Mouse (Mus musculus): Measurements from ENCODE around the gene D10Jhu81e. TPM values are rescaled to one million over a fixed set of nuclear protein-coding genes. Genes with fewer than 3 reads are reported as not detected.
"Not testable (repeated sequence)": the region's sequence is repeated elsewhere in the genome, so short reads cannot be mapped to it uniquely, and the experiment has no call there.

The D10Jhu81e gene
- 88.8 TPM for polyA plus RNA-seq (2021)

DNA sequence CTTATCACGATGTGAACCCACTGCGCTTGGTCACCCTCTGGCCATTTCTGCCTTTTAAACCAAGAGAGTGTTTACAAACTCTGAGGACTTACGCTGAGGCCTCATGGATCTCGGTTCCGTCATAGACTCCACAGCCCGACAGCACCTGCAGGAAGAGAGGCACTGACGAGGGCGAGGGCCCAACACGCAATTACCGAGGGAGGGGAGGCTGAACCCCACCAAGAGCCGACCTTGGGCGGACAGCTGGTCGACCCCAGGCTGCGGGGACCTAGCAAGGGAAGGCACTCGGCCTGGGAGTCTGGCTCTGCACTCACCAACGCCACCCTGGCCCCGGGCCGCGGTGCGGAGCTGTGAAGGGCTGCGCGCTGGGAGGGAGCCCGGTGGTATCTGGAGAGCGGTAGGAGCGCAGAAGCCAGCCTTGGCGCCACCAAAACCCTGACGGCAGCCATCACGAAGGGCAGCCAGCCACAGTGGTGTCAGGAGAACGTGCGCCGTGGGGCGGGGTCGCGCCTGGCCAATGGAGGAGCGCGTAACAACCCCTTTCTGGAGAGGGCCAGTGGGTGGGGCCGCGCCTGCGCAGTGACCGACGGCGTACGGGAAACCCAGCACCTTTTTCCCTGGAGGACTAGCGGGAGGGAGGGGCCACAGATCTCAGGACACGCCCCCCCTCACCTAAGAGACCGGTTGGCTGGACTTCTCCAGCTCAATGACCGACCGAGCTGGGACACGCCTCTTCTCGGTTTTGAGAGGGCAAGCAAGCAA, at the start of gene D10Jhu81e:
Gene D10Jhu81e (minus strand): TSS at position 502 of the 762 bp plus-strand sequence.
- TF ChIP-seq CTCF (IDR thresholded peaks at IDR 0.05): no peak
- DNase-seq (ENCODE audit: low read depth, low spot score): peak; percentile 66
- ATAC-seq: peak; percentile 82
- CTCF ChIA-PET: interaction anchor here (1.1 kb wide), 1 partner anchor 9 kb away, joined by 3 read pairs; no protein-coding TSS in a partner anchor
- H3K27me3 ChIP-seq: no peaks in the 10 kb centered on the region
- in situ Hi-C loops (cut with MboI; ENCODE audit: low pct_unique_long_range_greater_than_20kb): no loop called here
- POLR2A ChIA-PET: interaction anchor here (0.8 kb wide), 1 partner anchor 13 kb away, joined by 3 read pairs; no protein-coding TSS in a partner anchor

DNA sequence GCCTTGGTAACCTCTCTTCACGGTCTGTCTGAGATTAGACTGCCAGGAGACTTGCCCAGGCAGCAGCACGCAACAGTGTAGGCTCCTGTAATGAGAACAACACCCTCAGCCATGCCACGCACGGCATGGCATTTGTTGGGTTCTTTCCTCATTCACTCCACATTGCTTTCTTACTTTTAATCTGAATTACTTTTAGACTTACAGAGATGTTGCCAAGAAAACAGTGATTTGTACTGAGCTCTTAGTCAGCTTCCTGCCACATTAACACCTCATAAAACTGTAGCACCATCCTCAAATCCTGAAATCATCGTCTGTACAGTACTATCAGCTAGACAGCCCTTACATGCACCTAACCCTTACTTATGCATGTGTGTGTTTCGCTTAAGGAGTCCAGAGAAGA, 49.0 kb upstream of the D10Jhu81e start:
- POLR2A ChIA-PET: interaction anchor here (0.7 kb wide), 1 partner anchor 26 kb away, joined by 3 read pairs; the partner anchor contains the start of gene Trappc10
- in situ Hi-C loops (cut with MboI; ENCODE audit: low pct_unique_long_range_greater_than_20kb): no loop called here
- H3K27me3 ChIP-seq: no peaks in the 10 kb centered on the region
- TF ChIP-seq CTCF (IDR thresholded peaks at IDR 0.05): no peak
- DNase-seq (ENCODE audit: low read depth, low spot score) (peak; percentile 31), ATAC-seq (peak; percentile 24)
- CTCF ChIA-PET: interaction anchor here (0.9 to 2.0 kb wide), 2 partner anchors 10 to 174 kb away, joined by 3 to 6 read pairs; no protein-coding TSS in a partner anchor

DNA sequence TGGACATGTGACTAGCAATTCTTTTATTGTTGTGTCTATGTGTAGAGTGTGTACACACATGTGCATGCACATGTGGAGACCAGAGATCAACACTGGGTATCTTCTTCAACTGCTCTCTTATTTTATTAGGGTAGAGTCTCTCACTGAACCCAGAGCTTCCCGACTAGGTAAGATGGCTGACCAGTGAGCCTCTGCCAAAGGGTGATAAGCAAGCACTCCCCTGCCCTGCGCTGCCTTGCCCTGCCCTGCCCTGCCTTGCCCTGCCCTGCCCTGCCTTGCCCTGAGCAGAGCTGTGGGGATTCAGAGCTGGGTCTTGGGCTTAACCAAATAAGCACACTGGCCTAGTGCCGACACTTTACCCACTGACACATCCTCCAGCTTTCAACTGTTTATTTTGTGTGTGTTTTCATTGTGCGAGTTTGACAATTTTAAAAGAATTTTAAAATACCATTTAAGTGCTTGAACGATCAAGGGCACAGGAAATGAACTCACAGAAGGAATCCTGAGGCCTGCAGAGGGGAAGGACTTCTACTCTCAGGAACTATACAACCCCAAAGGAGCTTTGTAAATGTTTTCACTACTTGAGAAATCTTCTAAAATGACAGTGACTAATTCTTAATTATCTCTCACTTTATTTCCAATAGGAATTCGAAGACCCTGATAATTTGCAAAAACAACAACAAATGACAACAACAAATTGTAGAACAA, 46.9 kb upstream of the D10Jhu81e start:
- DNase-seq (ENCODE audit: low read depth, low spot score) (no peak), ATAC-seq (no peak)
- POLR2A ChIA-PET: interaction anchor here (1.2 kb wide), 2 partner anchors 9 to 13 kb away, joined by 4 to 5 read pairs; no protein-coding TSS in a partner anchor
- H3K27me3 ChIP-seq: no peaks in the 10 kb centered on the region
- no peak for TF ChIP-seq CTCF (IDR thresholded peaks at IDR 0.05)
- CTCF ChIA-PET: interaction anchor here (1.3 kb wide), 1 partner anchor 12 kb away, joined by 3 read pairs; no protein-coding TSS in a partner anchor
- in situ Hi-C loops (cut with MboI; ENCODE audit: low pct_unique_long_range_greater_than_20kb): no loop called here

DNA sequence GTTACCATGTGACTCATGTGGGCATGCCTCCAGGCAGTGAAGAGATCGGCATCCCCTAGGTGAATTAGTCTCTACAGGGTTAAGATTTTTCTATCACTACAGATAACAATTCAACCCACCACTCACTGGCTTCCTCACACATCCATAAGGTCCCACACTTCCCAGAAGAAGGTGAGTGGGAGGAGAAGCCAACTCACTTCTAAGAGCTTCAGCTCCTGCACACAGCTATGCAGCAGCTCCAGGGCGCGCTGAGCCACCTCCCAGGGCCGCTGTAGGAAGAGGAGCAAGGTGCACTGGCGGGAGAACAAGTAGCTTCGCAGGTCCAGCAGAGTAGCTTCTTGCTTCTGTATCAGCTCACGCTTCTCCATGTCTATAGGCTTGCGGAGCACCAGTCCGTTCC, 44.8 kb upstream of the D10Jhu81e start:
- in situ Hi-C loops (cut with MboI; ENCODE audit: low pct_unique_long_range_greater_than_20kb): no loop called here
- TF ChIP-seq CTCF (IDR thresholded peaks at IDR 0.05): no peak
- no peak for DNase-seq (ENCODE audit: low read depth, low spot score)
- ChIA-PET POLR2A (interaction anchor here (0.7 to 1.3 kb wide), 2 partner anchors 11 to 14 kb away, joined by 3 to 4 read pairs; no protein-coding TSS in a partner anchor), CTCF (interaction anchor here (1.3 kb wide), 1 partner anchor 9 kb away, joined by 3 read pairs; no protein-coding TSS in a partner anchor)
- no peak for ATAC-seq
- no peaks in the 10 kb centered on the region for H3K27me3 ChIP-seq

DNA sequence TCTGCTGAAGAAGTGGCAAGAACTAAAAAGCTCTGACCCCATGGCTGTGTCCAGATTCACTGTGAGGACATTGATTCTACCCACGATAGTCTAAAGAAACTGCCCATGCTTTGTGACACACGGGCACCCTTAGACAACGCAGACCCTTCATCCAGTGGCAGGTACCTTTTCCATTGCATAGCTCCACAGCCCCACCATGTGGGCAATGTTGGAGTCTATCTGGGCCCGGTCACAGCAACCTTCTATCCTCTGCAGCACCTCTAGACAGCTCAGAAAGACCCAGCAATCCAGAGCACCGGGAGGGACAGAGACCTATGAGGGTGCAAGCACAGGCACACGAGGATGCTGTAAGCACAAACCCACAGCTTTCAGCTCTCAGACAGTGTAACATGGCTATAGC, 41.7 kb upstream of the D10Jhu81e start:
- no peak for DNase-seq (ENCODE audit: low read depth, low spot score)
- no peak for TF ChIP-seq CTCF (IDR thresholded peaks at IDR 0.05)
- ChIA-PET CTCF (interaction anchor here (0.8 to 1.8 kb wide), 6 partner anchors 12 to 44 kb away, joined by 3 to 5 read pairs (median 4); partner anchors contain the start of gene Pwp2), POLR2A (no interaction called here)
- no peak for ATAC-seq
- in situ Hi-C loops (cut with MboI; ENCODE audit: low pct_unique_long_range_greater_than_20kb): no loop called here
- no peaks in the 10 kb centered on the region for H3K27me3 ChIP-seq

DNA sequence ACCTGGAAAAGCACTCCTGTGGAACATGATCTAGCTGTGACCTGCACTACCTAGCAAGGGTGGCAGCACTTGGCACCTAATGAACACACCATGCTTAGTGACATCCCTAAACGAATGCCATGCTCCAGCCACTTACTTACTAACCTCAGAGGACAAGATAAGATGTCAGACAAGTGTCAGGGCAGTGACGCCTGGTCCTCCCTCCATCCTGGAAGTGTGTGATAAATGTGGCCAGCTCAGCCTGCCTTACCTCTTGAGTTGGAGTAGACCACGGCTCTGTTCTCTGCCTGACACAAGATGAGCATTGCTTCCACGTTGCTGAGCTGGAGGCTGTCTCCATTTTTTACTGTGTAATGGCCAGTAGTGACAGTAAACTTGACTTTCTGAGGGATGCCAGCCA, 31.6 kb upstream of the D10Jhu81e start:
- ATAC-seq (no peak), DNase-seq (ENCODE audit: low read depth, low spot score) (no peak)
- no peaks in the 10 kb centered on the region for H3K27me3 ChIP-seq
- POLR2A ChIA-PET: no interaction called here
- CTCF ChIA-PET: interaction anchor here (1.2 kb wide), 1 partner anchor 12 kb away, joined by 3 read pairs; no protein-coding TSS in a partner anchor
- in situ Hi-C loops (cut with MboI; ENCODE audit: low pct_unique_long_range_greater_than_20kb): no loop called here
- no peak for TF ChIP-seq CTCF (IDR thresholded peaks at IDR 0.05)

DNA sequence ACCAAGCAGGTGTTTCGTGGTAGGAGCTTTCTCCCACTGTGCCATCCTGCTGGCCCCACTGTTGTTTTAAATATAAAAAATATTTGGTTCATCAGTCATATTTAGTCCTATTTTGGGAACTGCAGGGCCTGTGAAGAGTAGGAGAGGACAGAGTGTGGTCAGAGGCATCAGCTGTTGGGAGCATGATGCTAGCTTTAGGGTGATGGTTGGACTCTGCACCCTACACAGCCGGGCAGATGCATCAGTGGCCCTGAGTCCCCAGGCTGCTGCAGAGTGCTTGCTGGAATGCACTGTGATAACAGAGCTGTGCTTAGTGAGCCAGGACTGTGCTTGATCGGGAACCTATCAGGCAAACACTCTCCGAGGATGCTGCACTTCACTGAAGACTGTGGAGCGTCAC, 23.4 kb upstream of the D10Jhu81e start:
- in situ Hi-C loops (cut with MboI; ENCODE audit: low pct_unique_long_range_greater_than_20kb): no loop called here
- H3K27me3 ChIP-seq: no peaks in the 10 kb centered on the region
- ATAC-seq: no peak
- CTCF ChIA-PET: no interaction called here
- TF ChIP-seq CTCF (IDR thresholded peaks at IDR 0.05): no peak
- DNase-seq (ENCODE audit: low read depth, low spot score): no peak
- POLR2A ChIA-PET: no interaction called here

DNA sequence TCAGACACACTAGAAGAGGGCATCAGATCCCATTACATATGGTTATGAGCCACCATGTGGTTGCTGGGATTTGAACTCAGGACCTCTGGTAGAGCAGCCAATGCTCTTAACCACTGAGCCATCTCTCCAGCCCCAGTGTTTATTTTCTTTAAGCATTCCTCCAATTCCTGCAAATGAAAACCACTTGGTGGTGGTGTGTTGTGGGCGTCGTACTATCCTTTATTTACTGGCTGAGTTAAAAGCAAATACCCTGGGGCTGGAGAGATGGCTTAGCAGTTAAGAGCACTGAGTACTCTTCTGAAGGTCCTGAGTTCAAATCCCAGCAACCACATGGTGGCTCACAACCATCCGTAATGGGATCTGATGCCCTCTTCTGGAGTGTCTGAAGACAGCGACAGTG, 16.5 kb upstream of the D10Jhu81e start:
- in situ Hi-C loops (cut with MboI; ENCODE audit: low pct_unique_long_range_greater_than_20kb): loop anchor here (10.0 kb wide), 1 partner anchor 209 kb away; no protein-coding TSS in a partner anchor
- CTCF ChIA-PET: interaction anchor here (1.2 to 1.7 kb wide), 2 partner anchors 10 to 26 kb away, joined by 3 to 5 read pairs; no protein-coding TSS in a partner anchor

DNA sequence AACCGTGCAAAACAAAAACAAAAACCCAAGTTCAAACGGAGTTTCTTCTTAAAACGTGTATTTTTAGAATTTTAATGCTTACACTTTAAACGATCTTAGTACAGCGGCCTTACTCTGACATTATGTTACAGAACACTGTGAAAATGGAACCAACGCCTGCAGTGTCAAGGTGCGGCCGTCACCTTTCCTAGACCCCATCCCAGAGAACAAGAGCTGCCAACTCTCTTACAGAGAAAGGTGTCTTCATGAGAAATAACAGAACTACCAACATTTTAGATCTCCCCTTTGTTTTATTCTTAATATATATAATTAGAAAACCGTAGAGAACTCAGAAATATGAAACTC, 15.8 kb upstream of the D10Jhu81e start:
- POLR2A ChIA-PET: interaction anchor here (1.2 kb wide), 1 partner anchor 10 kb away, joined by 3 read pairs; no protein-coding TSS in a partner anchor
- no peak for DNase-seq (ENCODE audit: low read depth, low spot score)
- no peaks in the 10 kb centered on the region for H3K27me3 ChIP-seq
- in situ Hi-C loops (cut with MboI; ENCODE audit: low pct_unique_long_range_greater_than_20kb): loop anchor here (10.0 kb wide), 1 partner anchor 209 kb away; no protein-coding TSS in a partner anchor
- CTCF ChIA-PET: interaction anchor here (0.9 to 1.7 kb wide), 4 partner anchors 10 to 28 kb away, joined by 3 to 5 read pairs (median 4); no protein-coding TSS in a partner anchor
- ATAC-seq: no peak
- TF ChIP-seq CTCF (IDR thresholded peaks at IDR 0.05): no peak

More for the DNA sequence above, 16.5 kb upstream of the D10Jhu81e start:
- POLR2A ChIA-PET: interaction anchor here (1.2 kb wide), 1 partner anchor 9 kb away, joined by 3 read pairs; no protein-coding TSS in a partner anchor
- H3K27me3 ChIP-seq; DNase-seq (ENCODE audit: low read depth, low spot score); ATAC-seq: not testable (repeated sequence)

Measured in Patski (cell line).